Mouse (Mus musculus): ENCODE data around the gene Igfbp4.

DNA sequence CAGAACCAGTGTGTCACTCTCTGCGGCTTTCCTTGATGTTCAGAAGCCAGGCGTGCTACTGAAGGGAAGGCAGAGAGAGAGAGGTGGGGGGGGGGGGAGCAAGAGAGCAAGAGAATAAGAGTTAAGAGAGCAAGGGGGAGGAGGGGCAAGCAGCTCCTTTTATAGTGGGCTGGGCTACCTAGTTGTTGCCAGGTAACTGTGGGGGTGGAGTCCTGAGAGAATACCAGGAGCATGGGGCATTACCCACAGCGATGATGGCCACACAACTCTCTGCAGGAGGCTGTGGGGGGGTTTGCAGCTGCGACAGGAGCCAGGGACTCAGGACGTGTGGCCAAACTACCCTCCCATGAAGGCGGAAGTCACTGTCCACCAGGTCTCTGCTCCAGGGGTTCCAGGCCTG, 15.2 kb upstream of the Igfbp4 start:
- TF ChIP-seq CTCF (IDR thresholded peaks at IDR 0.05; ENCODE audit: low read depth) = no peak
- no peak for TF ChIP-seq EP300 (IDR thresholded peaks at IDR 0.05; ENCODE audit: low read depth)

Measured in liver, postnatal 0 days (tissue).